Mouse (Mus musculus) limb, embryonic 10.5 days (tissue): ENCODE data around the gene Unk. TPM values are rescaled to one million over a fixed set of nuclear protein-coding genes. Genes with fewer than 3 reads are reported as not detected.

ENCODE experiments used
- DNase-seq: peaks from one replicate; pipeline ENCODE4 v3.0.0-alpha.2; 2017; ENCODE audit warnings: low spot score
- H3K27ac ChIP-seq: fragments of 300-500 bp; sonication (generic); 2 replicates; pipeline ENCODE4 v1.5.1; 2016; ENCODE audit warnings: mild to moderate bottlenecking
- H3K27me3 ChIP-seq: fragments of 300-500 bp; sonication (generic); 2 replicates; pipeline ENCODE4 v1.6.1; 2016; ENCODE audit warnings: low read depth, mild to moderate bottlenecking; ENCODE audit not compliant: poor library complexity, severe bottlenecking
- H3K36me3 ChIP-seq: fragments of 300-500 bp; sonication (generic); 2 replicates; pipeline ENCODE4 v1.6.1; 2016; ENCODE audit warnings: mild to moderate bottlenecking, moderate library complexity
- H3K4me1 ChIP-seq: fragments of 300-500 bp; sonication (generic); 2 replicates; pipeline ENCODE4 v1.6.1; 2016
- H3K4me3 ChIP-seq: fragments of 300-500 bp; sonication (generic); 2 replicates; pipeline ENCODE4 v1.5.1; 2016; ENCODE audit warnings: mild to moderate bottlenecking, moderate library complexity
- H3K9me3 ChIP-seq: fragments of 300-500 bp; sonication (generic); replicated peaks from 2 replicates; pipeline ENCODE4 v1.6.1; 2016; ENCODE audit warnings: mild to moderate bottlenecking
- WGBS: fragments of 180-500 bp; shearing (Covaris S2); methylation state at CpG from one replicate; pipeline ENCODE4 v1.1.7; 2016; 5-methylcytosine and 5-hydroxymethylcytosine counted together
- polyA plus RNA-seq: library from polyadenylated mRNA; unstranded; fragments of >200 nt; fragmentation: Nextera tagmentation; extraction: Ambion mirVana; gene quantifications from 2 replicates; pipeline ENCODE4 v1.2.1, GENCODE M21; 2016

The Unk gene
- polyA plus RNA-seq, 1 experiment from 2014 or later: 53.2 TPM

GRCm38 (mm10) chr11:116095573-116095972 is 65.5 kb downstream of the Unk start:
- no peak for DNase-seq
- H3K4me1 ChIP-seq: peaks cover 9% of the 10 kb centered on the region; the same call in 1 of the 2 replicates
- 91% methylated on average over 3 of the region's 3 CpGs for WGBS

DNA sequence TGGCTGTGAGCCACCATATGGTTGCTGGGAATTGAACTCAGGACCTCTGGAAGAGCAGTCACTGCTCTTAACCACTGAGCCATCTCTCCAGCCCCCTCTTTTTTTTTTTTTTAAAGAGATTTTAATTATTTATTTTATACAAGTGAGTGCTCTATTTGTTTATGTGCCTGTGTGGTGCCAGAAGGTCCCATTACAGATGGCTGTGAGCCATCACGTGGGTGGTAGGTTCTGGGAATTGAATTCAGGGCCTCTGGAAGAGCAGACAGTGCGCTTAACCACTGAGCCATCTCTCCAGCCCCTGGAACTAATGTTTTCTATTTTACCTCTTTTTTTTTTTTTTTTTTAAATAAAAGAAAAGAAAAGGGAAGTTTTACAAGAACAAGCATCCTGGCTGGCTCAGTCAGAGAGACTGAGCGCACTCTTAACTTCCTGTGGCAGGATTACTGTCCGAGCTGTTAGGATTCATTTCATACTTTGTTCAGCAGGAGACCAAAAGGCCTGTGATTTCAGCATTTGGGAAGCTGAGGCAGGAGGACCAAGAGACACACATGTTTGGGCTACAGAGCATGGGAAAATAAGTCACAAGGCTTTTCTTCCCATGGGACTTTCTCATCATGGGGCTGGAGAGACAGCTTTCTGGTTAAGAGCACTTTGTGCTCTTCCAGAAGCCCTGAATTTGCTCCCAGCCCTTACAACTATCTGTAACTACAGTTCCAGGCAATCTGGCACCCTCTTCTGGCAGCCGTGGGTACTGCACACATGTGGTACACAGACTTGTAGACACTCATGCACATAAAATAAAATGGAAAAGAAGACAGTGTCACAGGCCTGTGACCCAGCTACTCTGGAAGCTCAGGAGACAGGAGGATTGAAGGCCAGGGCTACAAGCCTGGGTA is 66.3 kb downstream of the Unk start:
- Histone ChIP-seq H3K27ac (no peak overlapping the region), H3K36me3 (no peaks in the 10 kb centered on the region), H3K4me3 (no peak overlapping the region), H3K27me3 (no peaks in the 10 kb centered on the region), H3K4me1 (peaks cover 11% of the 10 kb centered on the region), H3K9me3 (no peaks in the 10 kb centered on the region)
- WGBS: 94% methylated on average over 5 of the region's 5 CpGs
- no peak for DNase-seq

More at GRCm38 (mm10) chr11:116095573-116095972, 65.5 kb downstream of the Unk start:
- no peaks in the 10 kb centered on the region for H3K27me3 ChIP-seq
- no peaks in the 10 kb centered on the region for H3K36me3 ChIP-seq
- no peaks in the 10 kb centered on the region for H3K9me3 ChIP-seq
- no peak overlapping the region for H3K4me3 ChIP-seq
- H3K27ac ChIP-seq: no peak overlapping the region

DNA sequence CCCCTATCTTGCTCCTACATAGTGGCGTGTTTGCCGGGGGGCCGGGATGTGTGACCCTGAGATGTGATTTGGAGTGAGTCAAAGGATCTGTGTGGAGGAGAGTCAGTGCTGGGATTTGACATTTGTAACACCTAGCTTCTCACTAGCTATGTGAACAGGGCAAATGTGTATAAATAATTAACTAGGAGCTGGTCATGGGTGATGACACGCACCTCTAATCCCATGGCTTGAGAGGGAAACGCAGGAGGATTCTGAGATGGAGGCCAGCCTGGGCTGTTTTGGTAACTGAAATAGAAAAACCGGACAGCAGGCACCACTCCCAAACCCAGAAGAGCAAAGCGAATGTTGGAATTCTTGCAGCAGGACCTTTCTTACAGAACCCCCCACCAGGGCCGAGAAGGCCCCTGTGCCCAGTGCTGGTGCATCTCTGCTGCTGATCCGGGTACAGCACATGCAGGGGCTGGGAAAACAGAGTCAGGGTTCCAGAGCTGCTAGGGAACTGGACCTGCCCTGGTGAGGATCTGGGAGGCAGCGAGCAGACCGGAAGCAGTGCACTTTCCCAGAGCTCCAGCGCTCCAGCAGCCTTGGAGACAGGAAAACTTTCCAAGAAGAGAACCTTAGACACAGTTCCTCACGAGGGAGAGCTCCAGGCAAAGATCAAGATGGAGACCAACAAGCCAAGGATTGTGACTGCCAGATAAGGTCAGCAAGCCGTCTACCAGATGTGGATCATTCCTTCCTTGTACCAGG is 68.8 kb downstream of the Unk start:
- DNase-seq: no peak
- Histone ChIP-seq H3K4me1 (peaks cover 29% of the 10 kb centered on the region), H3K27me3 (no peaks in the 10 kb centered on the region), H3K9me3 (no peaks in the 10 kb centered on the region), H3K4me3 (no peak overlapping the region), H3K36me3 (no peaks in the 10 kb centered on the region), H3K27ac (peak overlapping the region; percentile 5)
- 79% methylated on average over 14 of the region's 14 CpGs for WGBS

GRCm38 (mm10) chr11:116099462-116099861 is 69.3 kb downstream of the Unk start:
- Histone ChIP-seq H3K36me3 (no peaks in the 10 kb centered on the region), H3K27ac (peak overlapping the region; percentile 5; the same call in 1 of the 2 replicates), H3K4me3 (no peak overlapping the region), H3K9me3 (no peaks in the 10 kb centered on the region), H3K27me3 (no peaks in the 10 kb centered on the region; the same call in 1 of the 2 replicates), H3K4me1 (peaks cover 35% of the 10 kb centered on the region)
- 96% methylated on average over 6 of the region's 6 CpGs for whole genome bisulfite sequencing
- DNase-seq: no peak

GRCm38 (mm10) chr11:116100385-116100784 is 70.3 kb downstream of the Unk start:
- Histone ChIP-seq H3K27ac (peak overlapping the region; percentile 11; the same call in 1 of the 2 replicates), H3K36me3 (no peaks in the 10 kb centered on the region), H3K4me1 (peaks cover 38% of the 10 kb centered on the region), H3K4me3 (no peak overlapping the region), H3K9me3 (no peaks in the 10 kb centered on the region), H3K27me3 (peaks cover 6% of the 10 kb centered on the region)
- no peak for DNase-seq
- WGBS: 78% methylated on average over 6 of the region's 6 CpGs

DNA sequence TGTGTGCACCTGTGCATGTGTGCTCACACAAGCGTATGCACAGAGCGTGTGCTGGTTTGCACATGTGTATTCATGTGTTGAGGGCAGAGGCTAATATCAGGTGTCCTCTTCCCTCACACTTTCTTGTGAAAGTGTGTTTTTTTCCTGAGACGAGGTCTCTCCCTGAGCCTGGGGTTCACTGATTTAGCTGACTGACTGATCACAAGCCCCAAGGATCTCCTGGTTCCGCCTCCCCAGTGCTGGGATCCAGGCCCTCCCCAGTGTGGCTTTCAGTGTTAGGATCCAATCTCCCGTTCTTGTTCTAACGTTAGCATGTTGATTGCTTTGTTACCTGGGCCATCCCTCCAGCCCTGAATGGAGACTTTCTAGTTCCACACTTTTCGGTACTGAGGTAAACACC is 70.7 kb downstream of the Unk start:
- WGBS: 86% methylated on average over 7 of the region's 7 CpGs

GRCm38 (mm10) chr11:116101931-116102381 is 71.8 kb downstream of the Unk start:
- H3K4me1 ChIP-seq: peaks cover 50% of the 10 kb centered on the region
- 63% methylated on average over 11 of the region's 11 CpGs for WGBS
- H3K27me3 ChIP-seq: peaks cover 22% of the 10 kb centered on the region
- 0 out of 2 replicates have a peak overlapping the region, but pooled peaks have one; percentile 3 for H3K4me3 ChIP-seq
- DNase-seq: no peak
- H3K36me3 ChIP-seq: no peaks in the 10 kb centered on the region
- H3K9me3 ChIP-seq: no peaks in the 10 kb centered on the region
- H3K27ac ChIP-seq: peak overlapping the region; percentile 80

More for the DNA sequence above, 70.7 kb downstream of the Unk start:
- no peak overlapping the region for H3K4me3 ChIP-seq
- no peak for DNase-seq
- no peaks in the 10 kb centered on the region for H3K36me3 ChIP-seq
- peaks cover 39% of the 10 kb centered on the region for H3K4me1 ChIP-seq
- peak overlapping the region; percentile 80; the same call in 1 of the 2 replicates for H3K27ac ChIP-seq
- H3K27me3 ChIP-seq: peaks cover 11% of the 10 kb centered on the region
- H3K9me3 ChIP-seq: no peaks in the 10 kb centered on the region

DNA sequence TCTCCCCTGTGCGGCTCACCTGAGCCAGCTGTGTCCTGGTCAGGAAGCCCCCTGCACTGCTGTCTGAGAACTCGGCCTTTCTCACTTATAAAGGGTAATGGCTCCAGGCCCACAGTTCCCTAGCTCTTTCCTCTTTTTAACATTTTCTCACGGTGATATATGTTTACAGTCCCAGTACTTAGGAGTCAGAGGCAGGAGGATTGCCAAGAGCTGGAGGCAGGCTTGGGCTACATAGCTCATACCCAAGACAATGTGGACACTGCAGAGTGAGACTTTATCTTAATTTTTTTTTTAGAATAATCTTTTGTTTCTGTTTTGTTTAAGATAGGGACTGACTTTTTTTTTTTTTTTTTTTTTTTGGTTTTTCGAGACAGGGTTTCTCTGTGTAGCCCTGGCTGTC is 72.3 kb downstream of the Unk start:
- Histone ChIP-seq H3K4me1 (peaks cover 55% of the 10 kb centered on the region), H3K36me3 (no peaks in the 10 kb centered on the region), H3K4me3 (no peak overlapping the region), H3K27ac (peak overlapping the region; percentile 80), H3K27me3 (peaks cover 27% of the 10 kb centered on the region), H3K9me3 (no peaks in the 10 kb centered on the region)
- no peak for DNase-seq
- WGBS: 69% methylated on average over 3 of the region's 4 CpGs

DNA sequence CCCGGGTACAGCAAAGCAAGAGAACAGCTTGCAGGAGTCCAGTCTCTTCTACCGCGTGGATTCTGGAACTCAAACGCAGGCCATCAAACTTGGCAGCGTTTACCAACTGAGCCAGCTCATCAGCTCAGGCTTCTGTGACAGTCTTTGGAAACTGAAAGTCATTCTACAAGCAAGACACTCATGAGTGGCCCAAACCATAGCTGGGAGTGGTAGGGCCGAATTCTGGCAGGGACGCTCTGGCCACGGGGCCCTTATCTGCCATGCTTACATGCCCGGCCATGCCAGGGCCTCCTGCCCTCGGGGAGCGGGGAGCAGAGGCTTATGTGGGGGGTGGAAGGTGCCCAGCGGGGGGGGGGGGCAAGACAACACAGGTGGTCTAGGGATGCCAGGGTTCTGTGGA is 73.5 kb downstream of the Unk start:
- Histone ChIP-seq H3K9me3 (no peaks in the 10 kb centered on the region), H3K27me3 (peaks cover 38% of the 10 kb centered on the region), H3K27ac (peak overlapping the region; percentile 79), H3K4me3 (0 out of 2 replicates have a peak overlapping the region, but pooled peaks have one; percentile 8), H3K36me3 (no peaks in the 10 kb centered on the region), H3K4me1 (peaks cover 65% of the 10 kb centered on the region)
- 86% methylated on average over 12 of the region's 12 CpGs for WGBS
- DNase-seq: no peak

DNA sequence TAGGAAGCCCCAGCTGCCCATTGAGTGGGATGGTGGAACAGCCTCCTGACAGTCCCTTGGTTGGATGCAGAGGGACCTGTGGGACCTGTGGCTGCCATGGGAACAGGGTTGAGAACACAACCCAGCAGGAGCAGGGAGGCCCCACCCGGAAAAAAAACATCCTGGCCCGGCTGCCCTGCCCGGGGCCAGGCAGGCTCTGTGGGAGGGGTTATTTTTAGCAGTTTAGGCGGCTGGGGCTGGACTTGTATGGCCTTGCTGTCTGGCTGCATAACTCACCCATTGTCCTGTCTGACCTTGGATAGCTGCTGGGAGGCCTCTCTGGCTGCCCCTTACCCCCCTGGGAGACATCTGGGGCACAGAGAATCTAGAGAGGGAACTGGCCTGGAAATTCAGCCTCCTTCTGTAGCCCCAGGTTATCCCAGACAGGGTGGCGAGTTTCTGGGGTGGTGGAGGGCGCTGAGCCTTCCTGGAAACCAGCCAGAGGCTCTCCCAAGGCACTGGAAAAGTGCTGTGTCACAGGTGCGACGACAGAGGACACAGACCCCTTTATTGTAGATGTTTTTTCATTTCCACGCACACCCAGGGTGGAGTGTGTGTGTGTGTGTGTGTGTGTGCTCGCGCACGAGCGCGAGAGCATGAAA is 74.0 kb downstream of the Unk start:
- Histone ChIP-seq H3K36me3 (no peaks in the 10 kb centered on the region), H3K4me1 (peaks cover 65% of the 10 kb centered on the region), H3K27me3 (peaks cover 44% of the 10 kb centered on the region), H3K9me3 (no peaks in the 10 kb centered on the region), H3K4me3 (0 out of 2 replicates have a peak overlapping the region, but pooled peaks have one; percentile 8), H3K27ac (peak overlapping the region; percentile 79)
- WGBS: 53% methylated on average over 14 of the region's 14 CpGs
- peak; percentile 52 for DNase-seq

GRCm38 (mm10) chr11:116105065-116105464 is 74.9 kb downstream of the Unk start:
- Histone ChIP-seq H3K4me3 (no peak overlapping the region), H3K36me3 (no peaks in the 10 kb centered on the region), H3K27me3 (peaks cover 53% of the 10 kb centered on the region), H3K9me3 (no peaks in the 10 kb centered on the region), H3K4me1 (peaks cover 72% of the 10 kb centered on the region), H3K27ac (no peak overlapping the region)
- DNase-seq: no peak
- WGBS: 91% methylated on average over 2 of the region's 2 CpGs

- H3K36me3 ChIP-seq: no peaks in the 10 kb centered on the region
- DNase-seq: peak; percentile 69
- H3K27ac ChIP-seq: peak overlapping the region; percentile 66
- H3K27me3 ChIP-seq: peaks cover 66% of the 10 kb centered on the region
- H3K4me1 ChIP-seq: peaks cover 76% of the 10 kb centered on the region
- WGBS: 27% methylated on average over 32 of the region's 32 CpGs
- no peaks in the 10 kb centered on the region for H3K9me3 ChIP-seq
- peak overlapping the region; percentile 22 for H3K4me3 ChIP-seq
These were observed 76.2 kb downstream of the Unk start for GRCm38 (mm10) chr11:116106154-116106962.
